Mouse (Mus musculus) lung, postnatal 0 days (tissue): ENCODE results near the gene AU041133.
"Not testable (repeated sequence)": the region's sequence is repeated elsewhere in the genome, so short reads cannot be mapped to it uniquely, and the experiment has no call there.

Experiments used
- CTCF ChIP-seq: IDR thresholded peaks from 2 replicates; pipeline ENCODE4 v1.5.1; 2016; ENCODE audit warnings: antibody characterized with exemption, mild to moderate bottlenecking
- EP300 ChIP-seq: IDR thresholded peaks from 2 replicates; pipeline ENCODE4 v1.6.1; 2016; ENCODE audit warnings: antibody characterized with exemption, mild to moderate bottlenecking, control low read depth

GRCm38 (mm10) chr10:82082728-82083621 lies 44.8 kb upstream of the AU041133 start, which contains the start of gene BC024063:
- not testable (repeated sequence) for TF ChIP-seq CTCF, EP300
